Mouse (Mus musculus) MEL (cell line): Measurements from ENCODE around the gene Smarca2. TPM values are rescaled to one million over a fixed set of nuclear protein-coding genes. Genes with fewer than 3 reads are reported as not detected.

ENCODE experiments used
- DNase-seq: peaks from one replicate; pipeline ENCODE4 v3.0.0; 2011; ENCODE audit warnings: low read depth, low spot score
- H3K27ac ChIP-seq: 2 replicates; pipeline ENCODE4 v1.5.1; 2012; ENCODE audit warnings: low read depth, mild to moderate bottlenecking, control low read depth, low read length, moderate library complexity; ENCODE audit not compliant: control insufficient read depth
- H3K27me3 ChIP-seq, 2 experiments: fragments of 150-350 bp in 1 of 2; sonication (generic) in 1 of 2; 2 replicates each; pipeline ENCODE4 v1.6.1; 2012; ENCODE audit warnings: low read length in 2 of 2, mild to moderate bottlenecking in 2 of 2, improper control_type of control experiment in 1 of 2, moderate library complexity in 1 of 2; ENCODE audit not compliant: insufficient read depth in 2 of 2, control insufficient read depth in 1 of 2
- H3K36me3 ChIP-seq, 2 experiments: 2 replicates each; pipeline ENCODE4 v1.6.1; 2012 to 2014; ENCODE audit warnings: low read length in 2 of 2, improper control_type of control experiment in 1 of 2, inconsistent platforms in 1 of 2, mild to moderate bottlenecking in 1 of 2; ENCODE audit not compliant: insufficient read depth in 2 of 2, control insufficient read depth in 1 of 2
- H3K4me1 ChIP-seq, 2 experiments: fragments of 150-350 bp in 1 of 2; sonication (generic) in 1 of 2; 2 replicates each; pipeline ENCODE4 v1.6.1; 2012; ENCODE audit warnings: low read length in 2 of 2, improper control_type of control experiment in 1 of 2, mild to moderate bottlenecking in 1 of 2; ENCODE audit not compliant: insufficient read depth in 2 of 2, control insufficient read depth in 1 of 2
- H3K4me3 ChIP-seq, 2 experiments: fragments of 150-350 bp in 1 of 2; sonication (generic) in 1 of 2; 2 replicates each; pipeline ENCODE4 v1.5.1; 2012; ENCODE audit warnings: low read depth in 2 of 2, low read length in 2 of 2, mild to moderate bottlenecking in 2 of 2, moderate library complexity in 2 of 2, control low read depth in 1 of 2, improper control_type of control experiment in 1 of 2; ENCODE audit not compliant: control insufficient read depth in 1 of 2, insufficient read depth in 1 of 2
- H3K79me2 ChIP-seq: 2 replicates; pipeline ENCODE4 v1.6.1; 2012; ENCODE audit warnings: mild to moderate bottlenecking, low read length, moderate library complexity; ENCODE audit not compliant: control insufficient read depth, poor library complexity, insufficient read depth
- H3K9ac ChIP-seq: 2 replicates; pipeline ENCODE4 v1.6.1; 2012; ENCODE audit warnings: low read depth, mild to moderate bottlenecking, control low read depth, low read length, moderate library complexity; ENCODE audit not compliant: control insufficient read depth, poor library complexity, severe bottlenecking
- H3K9me3 ChIP-seq: fragments of 150-350 bp; sonication (generic); replicated peaks from 2 replicates; pipeline ENCODE4 v1.6.1; 2012; ENCODE audit warnings: mild to moderate bottlenecking, low read length, improper control_type of control experiment, moderate library complexity; ENCODE audit not compliant: insufficient read depth
- BHLHE40 ChIP-seq: IDR thresholded peaks from 2 replicates; pipeline ENCODE4 v1.6.1; 2012; ENCODE audit warnings: low read depth, mild to moderate bottlenecking, inconsistent platforms, low read length, improper control_type of control experiment, borderline replicate concordance
- E2F4 ChIP-seq: IDR thresholded peaks from 2 replicates; pipeline ENCODE4 v1.6.1; 2011; ENCODE audit warnings: low read depth, low read length, improper control_type of control experiment, borderline replicate concordance
- EP300 ChIP-seq, 2 experiments: IDR thresholded peaks; 2 replicates each; pipeline ENCODE4 v1.6.1; 2011; ENCODE audit warnings: improper control_type of control experiment in 2 of 2, low read length in 2 of 2, low read depth in 1 of 2, mild to moderate bottlenecking in 1 of 2
- GATA1 ChIP-seq: IDR thresholded peaks from 2 replicates; pipeline ENCODE4 v1.6.1; 2011; ENCODE audit warnings: low read depth, low read length, improper control_type of control experiment
- HCFC1 ChIP-seq: IDR thresholded peaks from 2 replicates; pipeline ENCODE4 v1.6.1; 2012; ENCODE audit warnings: low read depth, mild to moderate bottlenecking, inconsistent platforms, low read length, improper control_type of control experiment, moderate library complexity
- MAFK ChIP-seq: IDR thresholded peaks from 2 replicates; pipeline ENCODE4 v1.6.1; 2011; ENCODE audit warnings: low read depth, mild to moderate bottlenecking, low read length, improper control_type of control experiment, borderline replicate concordance
- MAZ ChIP-seq: IDR thresholded peaks from 2 replicates; pipeline ENCODE4 v1.6.1; 2012; ENCODE audit warnings: low read depth, mild to moderate bottlenecking, inconsistent platforms, low read length, improper control_type of control experiment
- MXI1 ChIP-seq: IDR thresholded peaks from 2 replicates; pipeline ENCODE4 v1.6.1; 2011; ENCODE audit warnings: mild to moderate bottlenecking, low read depth, low read length, improper control_type of control experiment
- MYC ChIP-seq: IDR thresholded peaks from 2 replicates; pipeline ENCODE4 v1.6.1; 2011; ENCODE audit warnings: low read depth, mild to moderate bottlenecking, low read length, improper control_type of control experiment, moderate library complexity
- RAD21 ChIP-seq: IDR thresholded peaks from 2 replicates; pipeline ENCODE4 v1.6.1; 2011; ENCODE audit warnings: mild to moderate bottlenecking, low read depth, low read length, improper control_type of control experiment
- SIN3A ChIP-seq: IDR thresholded peaks from 2 replicates; pipeline ENCODE4 v1.6.1; 2012; ENCODE audit warnings: low read length, improper control_type of control experiment, inconsistent platforms
- TCF12 ChIP-seq: IDR thresholded peaks from 2 replicates; pipeline ENCODE4 v1.6.1; 2014; ENCODE audit warnings: low read depth, mild to moderate bottlenecking, inconsistent platforms, low read length, improper control_type of control experiment, moderate library complexity
- USF1 ChIP-seq: IDR thresholded peaks from 2 replicates; pipeline ENCODE4 v1.6.1; 2014; ENCODE audit warnings: low read depth, mild to moderate bottlenecking, inconsistent platforms, low read length, improper control_type of control experiment, moderate library complexity
- ZKSCAN1 ChIP-seq: IDR thresholded peaks from 2 replicates; pipeline ENCODE4 v1.6.1; 2012; ENCODE audit warnings: low read depth, mild to moderate bottlenecking, inconsistent platforms, low read length, improper control_type of control experiment, moderate library complexity
- ZMIZ1 ChIP-seq: IDR thresholded peaks from 2 replicates; pipeline ENCODE4 v1.6.1; 2012; ENCODE audit warnings: low read depth, mild to moderate bottlenecking, inconsistent platforms, low read length, improper control_type of control experiment, moderate library complexity
- polyA plus RNA-seq, 2 experiments: library from polyadenylated mRNA; stranded (reverse) in 1 of 2; unstranded in 1 of 2; fragments of >175 nt in 1 of 2; fragments of >200 nt in 1 of 2; gene quantifications; 2 replicates each; pipeline versions ENCODE4 v1.2.1 to v1.2.4; 2012; ENCODE audit warnings: low replicate concordance in 2 of 2, low read depth in 1 of 2; ENCODE audit not compliant: insufficient read length in 2 of 2, insufficient read depth in 1 of 2, missing spikeins in 1 of 2
- total RNA-seq: library from RNA; depleted of rRNA; stranded (reverse); fragments of 300-350 nt; gene quantifications from 2 replicates; pipeline ENCODE4 v1.2.3, GENCODE M21; 2012

The Smarca2 gene
- total and polyA plus RNA-seq, 3 experiments = 6.6 to 23.2 TPM; not detected in 1

GRCm38 (mm10) chr19:26788446-26788845 is 183.6 kb downstream of the Smarca2 start:
- Histone ChIP-seq H3K36me3 (no peaks in the 10 kb centered on the region), H3K79me2 (no peaks in the 10 kb centered on the region), H3K9me3 (no peaks in the 10 kb centered on the region), H3K4me1 (no peaks in the 10 kb centered on the region), H3K4me3 (no peak overlapping the region), H3K27ac (no peak overlapping the region), H3K9ac (no peak overlapping the region), H3K27me3 (no peaks in the 10 kb centered on the region)
- TF ChIP-seq TCF12 (no peak), SIN3A (no peak), EP300 (IDR thresholded peaks at IDR 0.05; ENCODE audit: low read depth in 1 of 2, low read length in 2 of 2) (no peak), MYC (no peak), MAFK (no peak), ZMIZ1 (no peak), ZKSCAN1 (no peak)
- DNase-seq = no peak

- no peak overlapping the region for H3K9ac ChIP-seq
- TF ChIP-seq MXI1 (no peak), E2F4 (no peak)
- TF ChIP-seq, all 39 proteins: peak for 0
- Histone ChIP-seq H3K27me3 (no peaks in the 10 kb centered on the region), H3K36me3 (no peaks in the 10 kb centered on the region), H3K4me3 (no peak overlapping the region), H3K79me2 (no peaks in the 10 kb centered on the region), H3K27ac (no peak overlapping the region), H3K4me1 (no peaks in the 10 kb centered on the region), H3K9me3 (no peaks in the 10 kb centered on the region)
- DNase-seq = no peak
These were observed 185.8 kb downstream of the Smarca2 start for GRCm38 (mm10) chr19:26790386-26791346.

GRCm38 (mm10) chr19:26794315-26794714 is 189.5 kb downstream of the Smarca2 start:
- Histone ChIP-seq H3K4me1 (no peaks in the 10 kb centered on the region), H3K4me3 (no peak overlapping the region), H3K9ac (no peak overlapping the region), H3K27me3 (no peaks in the 10 kb centered on the region), H3K36me3 (no peaks in the 10 kb centered on the region), H3K79me2 (no peaks in the 10 kb centered on the region), H3K27ac (no peak overlapping the region), H3K9me3 (no peaks in the 10 kb centered on the region)
- TF ChIP-seq SIN3A (no peak), RAD21 (no peak), BHLHE40 (no peak), USF1 (no peak), MAZ (no peak), HCFC1 (no peak), GATA1 (no peak)
- no peak for DNase-seq
